Mouse (Mus musculus) megakaryocyte, adult 5-6 weeks (primary cell): ENCODE results near the gene Lrp5. TPM values are rescaled to one million over a fixed set of nuclear protein-coding genes. Genes with fewer than 3 reads are reported as not detected.

Source experiments
- ATAC-seq: 2 replicates; pipeline ENCODE4 v1.8.0; 2016; ENCODE audit warnings: mild to moderate bottlenecking, inconsistent platforms; ENCODE audit not compliant: poor library complexity, severe bottlenecking
- total RNA-seq, 2 experiments: library from RNA; stranded (forward) in 1 of 2; stranded (reverse) in 1 of 2; fragments of 153-499, 151-499 nt in 1 of 2; fragments of 221-1000, 200-1000 nt in 1 of 2; gene quantifications; 2 replicates each; pipeline versions ENCODE4 v1.2.3 to v1.2.4; 2015 to 2017

Gene Lrp5
- total RNA-seq, 2 experiments from 2014 or later: 13.6 to 17.9 TPM

- ATAC-seq: no peak
Measured at GRCm38 (mm10) chr19:3619359-3619758, 67.0 kb downstream of the Lrp5 start.

DNA sequence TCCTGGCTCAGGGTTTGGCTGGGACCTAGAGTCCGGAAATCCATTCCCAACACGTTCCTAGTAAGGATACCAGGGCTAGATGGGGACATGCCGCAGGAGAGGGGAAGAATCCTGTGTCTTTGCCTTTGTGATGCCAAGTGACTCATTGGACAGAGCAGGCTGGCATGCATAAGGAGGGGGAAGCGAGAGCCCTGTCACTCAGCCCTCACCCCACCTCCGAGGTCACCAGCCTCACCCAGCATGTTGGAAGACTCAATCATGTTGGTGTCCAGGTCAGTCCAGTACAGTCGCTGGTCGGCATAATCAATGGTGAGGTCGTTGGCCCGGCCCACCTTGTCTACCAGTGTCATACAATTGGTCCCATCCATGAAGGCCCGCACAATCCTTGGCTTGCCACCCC is 72.4 kb downstream of the Lrp5 start:
- no peak for ATAC-seq

DNA sequence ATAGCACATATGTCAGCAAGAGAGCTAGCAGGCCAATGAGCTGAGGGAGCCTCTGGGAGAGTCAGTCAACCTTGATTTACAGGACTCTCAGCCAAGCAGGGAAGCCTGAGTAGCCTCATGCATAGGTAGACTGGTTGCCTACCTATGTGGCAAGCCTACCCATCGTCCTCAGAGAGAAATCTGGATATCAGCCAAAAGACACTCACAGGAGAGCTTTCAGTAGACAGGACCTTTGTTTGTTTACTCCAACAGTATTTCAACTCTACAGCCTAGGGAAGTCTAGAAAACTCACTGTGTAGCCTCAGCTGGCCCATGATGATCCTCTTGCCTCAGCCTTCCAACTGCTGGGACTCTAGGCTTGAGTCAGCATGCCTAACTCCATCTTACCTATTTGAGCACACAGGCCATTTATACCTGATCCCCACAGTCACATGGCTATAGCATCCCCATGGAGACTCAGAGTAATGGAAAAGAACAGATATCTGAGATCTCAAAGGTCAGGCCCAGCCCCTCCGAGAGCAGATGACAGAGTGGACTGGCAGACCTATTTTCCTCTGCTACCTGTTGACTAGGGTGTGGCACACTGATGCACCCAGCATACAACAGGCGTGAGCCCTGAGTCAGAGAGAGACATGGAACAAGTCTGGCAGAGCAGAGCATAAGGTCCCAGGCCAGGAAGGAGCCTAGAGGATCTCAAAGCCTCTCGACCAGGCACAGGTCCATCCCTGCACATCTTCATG is 73.7 kb downstream of the Lrp5 start:
- no peak for ATAC-seq

GRCm38 (mm10) chr19:3611730-3612129 is 74.6 kb downstream of the Lrp5 start:
- no peak for ATAC-seq

- no peak for ATAC-seq
Measured at GRCm38 (mm10) chr19:3610886-3611285, 75.5 kb downstream of the Lrp5 start.

- ATAC-seq: no peak
Measured at GRCm38 (mm10) chr19:3609826-3610225, 76.5 kb downstream of the Lrp5 start.

DNA sequence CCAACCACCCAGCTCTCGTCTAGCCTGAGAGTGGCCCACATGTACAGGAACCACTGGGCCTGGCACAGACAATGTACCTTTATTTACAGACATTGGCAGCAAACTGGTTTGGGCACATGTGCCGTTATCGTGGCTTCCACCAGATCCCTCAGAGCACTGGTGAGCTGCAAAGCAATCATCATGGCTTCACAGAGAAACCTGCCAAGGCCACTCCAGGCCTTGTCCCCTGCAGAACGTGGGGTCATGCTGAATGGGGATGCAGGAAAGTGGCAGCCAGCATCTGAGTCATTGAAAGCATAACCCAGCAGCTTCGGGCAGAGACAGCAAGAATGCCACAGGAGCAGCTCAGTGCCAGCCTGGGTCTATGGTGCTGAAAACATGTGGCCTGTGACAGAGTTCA is 92.0 kb downstream of the Lrp5 start:
- no peak for ATAC-seq

DNA sequence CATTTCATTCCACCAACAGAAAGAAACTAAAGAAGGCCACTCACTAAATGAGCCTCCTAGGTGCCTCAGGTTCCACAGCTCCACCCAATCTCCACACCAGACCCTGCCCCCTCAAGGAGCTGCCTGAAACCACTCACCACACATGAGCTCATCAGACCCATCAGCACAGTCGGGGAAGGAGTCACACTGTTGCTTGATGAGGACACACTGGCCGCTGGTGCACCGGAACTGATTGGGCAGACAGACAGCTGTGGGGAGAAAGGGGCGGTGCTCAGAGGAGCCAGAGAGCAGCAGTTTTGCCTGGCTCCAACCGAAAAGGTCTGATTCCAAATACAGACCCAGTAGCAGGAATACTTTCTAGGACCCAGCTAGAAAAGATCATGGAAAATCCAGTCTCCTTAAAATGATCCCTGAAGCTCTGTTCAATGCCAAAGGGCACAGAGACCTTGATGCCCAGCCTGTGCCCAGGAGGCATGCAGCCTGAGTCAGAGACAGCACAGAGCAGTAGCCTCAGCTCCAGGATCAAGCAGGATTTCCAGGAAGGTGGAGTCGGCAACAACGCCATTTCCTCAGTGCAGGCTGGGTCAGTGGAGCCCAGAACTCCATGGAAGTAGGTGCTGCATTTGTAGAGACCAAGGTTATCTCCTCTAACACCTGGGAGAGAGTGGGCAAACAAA is 92.8 kb downstream of the Lrp5 start:
- ATAC-seq: no peak

DNA sequence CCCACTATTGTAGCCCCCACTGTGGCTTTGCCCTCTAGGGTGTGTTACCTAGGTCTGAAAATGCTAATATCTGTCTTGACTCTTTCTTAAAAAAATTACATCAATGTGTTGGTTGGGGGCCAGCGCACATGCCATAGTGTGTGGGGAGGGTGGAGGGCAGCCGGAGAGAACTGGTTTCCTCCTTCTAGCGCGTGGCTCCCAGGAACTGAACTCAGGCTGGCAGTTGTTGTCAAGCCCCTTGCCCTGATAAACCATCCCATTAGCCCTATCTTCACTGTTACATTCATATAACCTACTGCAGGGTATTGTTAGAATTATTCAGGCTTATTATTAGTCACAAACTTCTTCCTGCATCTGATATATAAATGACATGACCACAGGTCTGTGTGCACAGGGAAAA is 96.4 kb downstream of the Lrp5 start:
- ATAC-seq: no peak

GRCm38 (mm10) chr19:3589547-3589946 is 96.8 kb downstream of the Lrp5 start:
- no peak for ATAC-seq

DNA sequence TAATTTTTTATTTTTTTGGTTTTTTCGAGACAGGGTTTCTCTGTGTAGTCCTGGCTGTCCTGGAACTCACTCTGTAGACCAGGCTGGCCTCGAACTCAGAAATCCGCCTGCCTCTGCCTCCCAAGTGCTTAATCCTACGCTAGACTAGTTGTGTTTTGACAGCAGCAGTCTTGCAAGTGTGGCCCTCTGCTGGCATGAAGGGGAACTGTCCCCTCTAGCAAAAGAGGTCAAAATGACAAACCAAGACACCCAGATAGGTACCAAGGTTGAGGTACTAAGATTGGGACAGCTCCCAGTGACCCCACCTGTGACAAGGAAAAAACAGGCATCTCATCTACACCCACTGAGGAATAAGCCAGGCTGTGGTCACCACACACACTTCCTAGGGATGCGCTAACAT is 98.6 kb downstream of the Lrp5 start:
- ATAC-seq: peak; percentile 52; the same call in 1 of the 2 replicates

GRCm38 (mm10) chr19:3586540-3586939 is 99.8 kb downstream of the Lrp5 start:
- peak; percentile 74 for ATAC-seq

- ATAC-seq: no peak
Measured at GRCm38 (mm10) chr19:3586026-3586425, 100.3 kb downstream of the Lrp5 start.

DNA sequence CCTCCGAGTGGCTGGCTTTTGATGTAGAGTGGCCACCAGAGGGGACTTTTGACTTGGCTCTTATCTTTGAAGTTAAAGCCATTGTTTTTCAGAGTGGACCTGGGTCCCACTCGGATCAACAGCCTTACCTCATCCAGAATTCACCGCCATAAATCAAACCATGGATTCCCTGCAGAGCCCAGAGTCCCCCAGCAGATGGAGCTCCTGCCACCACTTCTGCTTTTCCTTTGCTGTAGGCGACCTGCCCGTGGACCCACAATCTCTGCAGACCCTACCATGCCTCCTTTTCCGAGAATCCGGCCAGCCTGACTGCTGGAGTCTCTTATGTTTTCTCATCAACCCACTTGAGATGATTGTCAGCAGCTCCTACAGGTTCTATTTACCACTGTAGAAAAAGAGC is 105.0 kb downstream of the Lrp5 start:
- ATAC-seq: peak; percentile 88

GRCm38 (mm10) chr19:3577911-3578290 is 108.5 kb downstream of the Lrp5 start:
- ATAC-seq: no peak

- no peak for ATAC-seq
Measured at GRCm38 (mm10) chr19:3577265-3577910, 109.0 kb downstream of the Lrp5 start.

- ATAC-seq: no peak
Measured at GRCm38 (mm10) chr19:3576451-3577264, 109.7 kb downstream of the Lrp5 start.

- ATAC-seq: peak; percentile 97
Measured at GRCm38 (mm10) chr19:3575632-3576384, 110.6 kb downstream of the Lrp5 start, which contains the start of gene Ppp6r3. Gene Ppp6r3, minus strand, starts transcription at chr19:3575749.

DNA sequence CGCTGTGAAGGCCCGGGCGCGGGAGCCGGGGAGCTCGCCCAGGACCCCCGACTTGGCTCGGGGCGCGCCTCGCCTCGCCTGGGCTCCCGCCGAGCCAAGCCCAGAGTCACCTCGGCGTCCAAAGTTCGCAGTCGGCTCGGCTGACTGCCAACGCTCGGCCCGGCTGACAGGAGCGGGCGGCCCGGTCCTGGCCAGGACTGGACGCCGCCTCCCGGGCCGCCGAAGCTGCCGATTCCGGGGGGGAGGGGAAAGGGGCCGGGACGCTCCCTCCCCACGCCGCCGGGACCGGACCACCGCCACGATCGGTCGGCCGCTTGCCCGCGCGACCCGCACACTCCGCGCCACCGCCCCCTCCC is 111.1 kb downstream of the Lrp5 start:
- ATAC-seq: peak; percentile 16

GRCm38 (mm10) chr19:3574593-3575094 is 111.7 kb downstream of the Lrp5 start:
- ATAC-seq: no peak
